Mouse (Mus musculus) adrenal gland, postnatal 10 days (tissue): ENCODE results near the gene Fibp. TPM values are rescaled to one million over a fixed set of nuclear protein-coding genes. Genes with fewer than 3 reads are reported as not detected.

Experiments
- DNase-seq: peaks from one replicate; pipeline ENCODE4 v3.0.0; 2021; ENCODE audit warnings: mixed read lengths
- total RNA-seq, 2 experiments: library from RNA; stranded (reverse); gene quantifications; 2 replicates each; pipeline ENCODE4 v1.2.3; 2021

The Fibp gene
- total RNA-seq, 2 experiments from 2014 or later = 74.9 to 99.3 TPM

DNA sequence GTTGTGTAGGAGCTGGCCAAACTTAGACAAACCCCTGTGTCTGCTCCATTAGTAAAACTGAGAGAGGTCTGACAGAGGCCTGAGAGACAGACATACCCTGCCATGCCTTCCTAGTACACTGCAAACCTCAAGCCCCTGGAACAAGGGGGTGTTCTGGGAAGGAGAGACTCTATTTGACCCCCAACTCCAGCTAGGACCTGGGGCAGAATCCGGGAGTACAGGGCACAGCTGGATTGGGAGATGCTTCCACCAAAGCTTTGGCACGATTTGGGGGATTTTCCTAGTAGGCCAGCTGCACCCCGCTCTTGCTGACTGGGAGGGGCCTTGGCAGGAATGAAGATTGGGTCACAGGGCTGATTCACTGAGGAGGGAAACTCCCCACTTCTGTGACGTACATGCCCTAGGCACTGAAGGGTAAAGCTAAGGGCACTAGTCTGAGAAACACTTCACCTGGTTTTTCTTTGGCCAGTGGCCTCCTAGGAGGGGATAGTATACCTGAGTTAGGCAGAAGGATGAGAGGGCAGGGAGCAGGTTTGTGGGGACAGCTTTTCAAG, 28.4 kb upstream of the Fibp start:
- no peak for DNase-seq

DNA sequence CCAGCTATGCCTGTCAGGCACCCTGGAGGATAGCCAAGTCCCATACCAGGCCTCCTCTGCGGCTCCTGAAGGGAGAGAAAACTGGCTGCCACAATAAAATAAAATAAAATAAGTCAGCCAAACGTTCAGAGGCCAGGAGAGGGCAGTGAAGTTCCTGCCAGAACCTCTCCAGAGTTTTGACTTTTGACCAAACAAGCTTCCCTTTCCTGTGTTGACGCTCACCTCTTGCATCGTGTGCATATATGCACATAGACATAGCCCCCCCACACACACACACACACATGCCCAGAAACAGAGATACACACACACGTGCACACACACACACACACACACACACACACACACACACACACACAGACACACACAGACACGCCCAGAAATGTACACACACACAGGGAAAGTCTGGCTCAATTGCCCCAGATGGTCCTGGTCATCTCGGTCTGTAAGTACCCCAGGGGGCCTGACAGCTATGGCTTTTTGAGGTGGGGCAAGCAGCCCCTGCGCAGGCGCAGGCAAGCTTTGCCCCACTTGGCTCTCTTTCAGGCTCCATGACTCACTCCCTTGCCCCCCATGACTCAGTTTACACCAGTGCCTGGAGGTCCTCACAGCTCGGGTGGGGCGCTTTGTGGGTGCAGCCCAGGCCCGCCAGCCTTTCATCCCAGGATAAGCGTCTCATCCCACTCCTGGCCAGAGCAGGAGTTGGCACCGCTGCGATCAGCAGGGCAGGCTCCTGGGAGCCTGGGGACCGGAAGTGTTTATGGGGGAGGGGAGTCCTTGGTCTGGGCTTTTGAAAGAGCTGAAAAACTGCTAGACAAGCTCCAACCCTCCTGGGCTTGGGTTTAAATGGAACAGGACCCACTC, 27.2 kb upstream of the Fibp start:
- peak; percentile 83 for DNase-seq

DNA sequence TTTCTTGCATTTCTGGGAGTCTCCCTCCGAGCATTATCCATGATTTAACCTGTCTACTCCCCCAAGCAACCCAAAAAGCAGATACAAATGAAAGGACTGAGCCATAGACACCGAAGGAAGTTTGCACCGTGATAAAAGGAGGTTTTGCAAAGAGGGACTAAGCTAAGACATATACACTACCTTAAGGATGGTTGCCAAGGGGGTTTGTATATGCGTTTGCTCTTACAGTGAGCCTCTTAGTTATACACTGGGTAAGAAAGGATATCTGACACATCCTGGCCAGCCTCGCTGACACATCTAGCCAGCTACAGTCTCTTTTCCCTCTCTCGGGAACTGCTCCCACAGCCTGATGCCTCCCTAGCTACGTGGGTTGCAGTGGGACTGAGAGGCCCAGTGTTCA, 26.5 kb upstream of the Fibp start:
- DNase-seq = no peak

DNA sequence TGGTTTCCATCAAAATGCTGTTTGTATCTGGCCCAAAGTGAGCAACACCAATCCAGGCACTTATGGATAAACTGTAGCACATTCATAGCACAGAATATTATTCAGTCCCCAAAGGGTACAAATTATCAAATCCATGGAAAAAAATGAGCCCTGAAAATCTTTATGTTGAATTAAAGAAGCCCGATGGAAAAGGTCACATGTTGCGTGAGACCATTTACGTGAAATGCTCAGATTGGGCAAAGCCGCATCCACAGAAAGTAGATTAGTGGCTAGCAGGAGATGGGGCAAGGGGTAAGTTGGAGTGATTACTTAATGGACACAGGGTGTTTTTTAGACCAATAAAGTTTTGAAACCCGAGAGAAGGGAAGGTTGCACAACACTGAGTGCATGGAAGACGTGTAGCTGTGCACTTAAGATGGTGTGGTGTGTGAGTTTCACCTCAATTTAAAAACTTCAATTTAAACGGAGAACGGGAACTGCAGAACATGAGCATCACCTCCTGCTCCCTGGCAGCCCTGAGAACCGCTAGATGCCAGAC, 16.0 kb upstream of the Fibp start:
- DNase-seq = no peak

DNA sequence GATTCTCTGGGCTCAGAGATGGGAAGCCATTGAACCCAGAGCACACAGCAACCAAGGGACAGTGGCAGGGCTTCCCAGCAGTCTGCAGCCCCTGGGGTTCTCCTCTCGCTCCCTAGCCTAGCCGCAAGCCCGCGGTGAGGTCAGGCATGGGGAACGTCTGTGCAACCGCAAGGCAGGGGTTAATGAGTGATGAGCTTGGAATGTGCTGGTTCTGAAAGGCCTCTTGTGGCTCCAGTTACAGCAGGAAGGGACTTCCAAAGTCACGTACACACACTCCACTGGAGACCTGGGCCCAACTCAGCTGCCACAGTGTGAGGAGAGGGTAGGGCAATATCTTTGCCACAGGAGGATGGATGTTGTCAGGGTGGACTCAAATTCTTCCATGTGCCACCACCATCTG, 15.5 kb upstream of the Fibp start:
- DNase-seq = no peak

DNA sequence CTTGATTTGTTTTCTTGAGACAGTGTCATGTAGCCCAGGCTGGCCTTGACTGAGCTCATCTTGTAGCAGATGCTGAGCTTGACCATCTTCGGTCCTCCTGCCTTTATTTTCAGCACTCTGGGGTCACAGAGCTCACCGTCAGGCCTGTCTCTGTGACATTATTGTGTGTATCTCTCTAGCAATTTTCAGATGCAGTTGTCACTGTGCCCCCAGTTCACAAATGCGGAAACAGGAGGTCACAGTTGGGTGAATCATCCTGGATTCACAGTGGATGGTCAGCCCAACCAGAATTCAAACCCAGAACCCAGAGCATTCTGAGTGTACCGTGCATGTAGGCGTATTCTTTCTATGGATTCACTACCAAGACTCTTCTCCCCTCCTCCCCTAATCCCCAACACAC, 14.7 kb upstream of the Fibp start:
- no peak for DNase-seq

DNA sequence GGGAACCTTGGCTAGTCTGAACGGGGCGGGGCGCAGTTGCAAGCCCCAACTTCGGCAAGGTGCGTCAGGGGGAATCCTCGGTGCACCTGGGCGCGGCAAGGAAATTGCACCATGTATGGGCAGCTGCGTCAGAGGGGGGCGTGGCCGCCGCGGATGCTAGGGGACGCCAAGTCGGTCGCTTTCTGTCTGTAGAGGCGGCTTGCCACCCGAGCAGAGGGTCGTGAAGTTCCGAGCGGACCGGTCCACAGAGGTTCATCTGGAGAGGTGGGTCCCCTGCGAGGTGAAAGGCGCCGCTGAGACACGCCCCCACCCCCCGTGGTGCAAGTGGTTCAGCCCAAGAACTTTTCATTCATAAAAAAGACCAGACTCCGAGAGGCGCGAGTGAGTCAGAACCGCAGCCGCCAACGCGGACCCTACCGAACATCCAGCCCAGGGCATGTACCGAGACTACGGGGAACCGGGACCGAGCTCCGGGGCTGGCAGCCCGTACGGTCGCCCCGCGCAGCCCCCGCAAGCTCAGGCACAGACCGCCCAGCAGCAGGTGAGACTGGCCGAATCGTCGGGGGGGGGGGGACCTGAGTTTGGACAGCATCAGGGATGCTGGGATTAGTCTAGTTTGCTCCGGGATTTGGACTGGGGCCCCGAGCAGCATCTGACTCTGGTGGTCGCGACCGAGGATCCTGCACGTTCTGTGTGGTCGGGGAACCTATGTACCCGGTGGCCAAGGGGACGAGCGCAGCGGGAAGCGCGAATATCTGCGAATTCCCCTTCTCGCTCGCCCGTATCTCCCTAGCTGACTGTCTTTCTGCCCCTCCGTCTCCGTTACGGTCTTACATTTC, 12.7 kb upstream of the Fibp start, which contains the start of gene Fosl1:
Gene Fosl1, plus strand, starts transcription at position 33 of the 839 bp plus-strand sequence.
- DNase-seq = peak; percentile 82

DNA sequence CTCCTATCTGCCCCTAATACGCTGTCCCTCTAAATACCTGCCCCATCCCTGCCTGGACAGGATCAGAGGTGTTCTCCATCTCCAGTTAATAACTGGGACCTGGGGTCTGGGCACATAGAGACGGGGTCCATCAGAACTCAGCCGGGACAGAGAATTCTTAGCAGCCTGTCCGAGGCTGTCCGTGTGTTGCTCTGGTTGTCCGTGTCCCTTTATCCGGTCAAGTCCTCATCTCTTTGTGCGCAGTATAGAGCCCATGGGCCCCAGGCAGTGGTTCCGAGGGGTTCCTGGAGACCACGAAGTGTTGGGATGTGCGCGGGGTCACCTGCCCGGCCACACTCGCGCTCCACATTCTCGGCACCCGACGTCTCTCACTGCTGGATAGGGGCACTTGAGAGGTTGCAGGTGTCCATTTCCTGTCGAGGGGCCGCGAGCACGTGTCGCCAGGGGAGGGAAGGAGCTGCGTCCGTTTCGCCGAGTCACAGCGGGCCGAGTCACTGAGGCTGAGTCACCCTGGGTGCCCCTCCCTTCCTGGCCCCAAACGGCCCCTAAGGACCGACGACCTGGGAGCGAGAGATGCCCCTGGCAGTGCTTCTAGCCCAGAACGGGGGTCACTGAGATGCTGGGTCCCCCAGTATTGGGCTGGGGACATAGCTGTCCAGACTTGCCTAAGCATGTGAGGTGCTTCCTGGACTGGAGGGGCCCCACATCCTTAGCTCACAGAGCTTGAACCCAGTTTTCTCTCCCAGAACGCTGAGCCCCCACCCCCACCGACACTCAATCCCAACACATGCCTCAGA, 11.9 kb upstream of the Fibp start:
- DNase-seq = peak; percentile 36

DNA sequence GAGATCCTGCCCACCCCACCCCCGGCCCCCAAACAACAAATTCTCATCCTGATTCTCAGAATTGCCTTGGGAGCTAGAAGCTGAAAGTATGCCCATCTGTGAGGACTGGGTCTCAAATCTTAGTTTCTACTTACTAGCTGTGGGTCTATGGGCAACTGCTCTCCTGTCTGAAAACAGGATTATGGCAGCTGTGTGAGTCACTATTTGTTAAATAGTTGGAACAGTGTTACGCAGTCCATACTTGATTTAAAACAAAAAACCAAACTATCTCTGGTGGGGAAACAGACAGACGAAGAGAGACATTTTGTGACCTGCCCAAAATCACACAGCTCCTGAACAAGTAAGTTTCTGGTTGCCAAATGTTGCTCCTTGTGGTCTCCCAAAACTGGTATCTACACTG, 10.7 kb upstream of the Fibp start:
- no peak for DNase-seq

DNA sequence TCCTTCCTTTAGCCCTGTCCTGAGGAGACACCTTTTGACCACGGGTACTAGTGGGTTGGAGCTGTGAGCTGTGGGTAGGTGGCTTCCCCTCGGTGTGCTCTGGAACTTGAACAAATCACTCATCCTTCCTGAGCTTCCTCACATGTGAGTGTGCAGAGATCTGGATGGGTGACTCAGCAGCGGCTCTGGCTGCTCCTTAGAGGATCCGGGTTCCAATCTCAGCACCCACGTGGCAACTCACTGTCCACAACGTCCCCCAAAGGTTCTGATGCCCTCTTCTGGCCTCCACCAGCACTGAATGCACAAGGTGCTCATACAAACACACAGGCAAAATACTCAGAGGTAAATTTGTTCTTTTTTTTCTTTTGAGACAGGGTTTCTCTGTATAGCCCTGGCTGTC, 8.6 kb upstream of the Fibp start:
- no peak for DNase-seq

DNA sequence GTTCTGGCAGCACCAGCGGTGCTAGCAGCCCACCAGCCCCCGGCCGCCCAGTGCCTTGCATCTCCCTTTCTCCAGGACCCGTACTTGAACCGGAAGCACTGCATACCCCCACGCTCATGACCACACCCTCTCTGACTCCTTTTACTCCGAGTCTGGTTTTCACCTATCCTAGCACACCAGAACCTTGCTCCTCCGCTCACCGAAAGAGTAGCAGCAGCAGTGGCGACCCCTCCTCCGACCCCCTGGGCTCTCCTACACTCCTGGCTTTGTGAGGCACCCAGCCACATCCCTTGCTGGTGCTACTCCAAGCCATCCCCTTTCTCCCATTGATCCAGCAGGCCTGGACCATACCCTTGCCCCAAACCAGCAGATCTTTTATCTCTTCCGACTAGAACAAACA, 5.4 kb upstream of the Fibp start:
- no peak for DNase-seq

DNA sequence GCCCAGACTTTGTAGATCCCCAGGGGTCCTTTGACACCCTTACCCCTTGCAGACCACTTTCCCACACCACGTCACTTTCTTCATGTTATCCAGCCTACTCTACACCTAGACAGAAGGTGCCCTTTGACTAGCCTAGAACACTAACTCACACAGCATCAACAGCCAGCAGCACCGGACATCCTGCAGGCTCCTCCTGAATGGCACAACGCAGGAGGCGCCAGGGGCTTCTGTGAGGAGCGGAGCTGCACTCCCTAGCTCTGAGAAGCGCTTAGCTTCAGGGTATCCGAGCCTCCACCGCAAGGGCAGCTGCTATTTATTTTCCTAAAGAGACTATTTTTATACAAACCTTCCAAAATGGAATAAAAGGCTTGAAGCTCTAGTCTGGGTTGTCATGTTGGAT, 4.8 kb upstream of the Fibp start:
- no peak for DNase-seq

DNA sequence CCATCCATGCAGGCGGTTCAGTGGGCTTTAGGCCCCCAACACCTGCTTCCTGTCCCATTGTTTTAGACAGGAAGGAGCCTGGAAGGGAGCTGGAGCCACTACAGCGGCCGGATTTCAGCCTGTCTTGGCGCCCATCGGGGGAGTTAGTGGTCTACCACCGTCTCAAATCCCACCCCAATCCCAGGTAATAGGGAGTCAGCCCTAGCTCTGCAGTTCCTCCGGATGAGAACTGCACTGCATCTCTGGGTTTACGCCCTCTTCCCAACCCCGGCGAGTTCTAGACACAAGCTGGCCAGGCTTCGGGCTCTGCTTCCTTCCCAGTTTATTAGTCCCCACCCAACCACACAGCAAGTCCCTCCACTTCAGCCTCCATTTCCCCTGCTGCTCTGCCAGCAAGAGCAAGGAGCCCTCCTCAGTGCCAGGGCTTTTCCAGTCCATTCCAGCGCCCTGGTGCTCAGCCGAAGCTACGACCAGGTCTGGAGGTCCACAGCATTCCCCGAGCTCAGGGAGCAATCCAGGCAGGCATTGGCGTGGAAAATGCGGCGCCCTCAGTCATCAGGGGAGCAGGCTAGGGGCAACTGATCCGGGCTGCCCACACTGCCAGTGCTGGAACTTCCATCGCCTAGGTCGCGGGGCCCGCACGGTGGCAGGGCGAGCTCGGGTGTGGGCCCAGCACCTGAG, 4.0 kb upstream of the Fibp start:
- DNase-seq = peak; percentile 42

DNA sequence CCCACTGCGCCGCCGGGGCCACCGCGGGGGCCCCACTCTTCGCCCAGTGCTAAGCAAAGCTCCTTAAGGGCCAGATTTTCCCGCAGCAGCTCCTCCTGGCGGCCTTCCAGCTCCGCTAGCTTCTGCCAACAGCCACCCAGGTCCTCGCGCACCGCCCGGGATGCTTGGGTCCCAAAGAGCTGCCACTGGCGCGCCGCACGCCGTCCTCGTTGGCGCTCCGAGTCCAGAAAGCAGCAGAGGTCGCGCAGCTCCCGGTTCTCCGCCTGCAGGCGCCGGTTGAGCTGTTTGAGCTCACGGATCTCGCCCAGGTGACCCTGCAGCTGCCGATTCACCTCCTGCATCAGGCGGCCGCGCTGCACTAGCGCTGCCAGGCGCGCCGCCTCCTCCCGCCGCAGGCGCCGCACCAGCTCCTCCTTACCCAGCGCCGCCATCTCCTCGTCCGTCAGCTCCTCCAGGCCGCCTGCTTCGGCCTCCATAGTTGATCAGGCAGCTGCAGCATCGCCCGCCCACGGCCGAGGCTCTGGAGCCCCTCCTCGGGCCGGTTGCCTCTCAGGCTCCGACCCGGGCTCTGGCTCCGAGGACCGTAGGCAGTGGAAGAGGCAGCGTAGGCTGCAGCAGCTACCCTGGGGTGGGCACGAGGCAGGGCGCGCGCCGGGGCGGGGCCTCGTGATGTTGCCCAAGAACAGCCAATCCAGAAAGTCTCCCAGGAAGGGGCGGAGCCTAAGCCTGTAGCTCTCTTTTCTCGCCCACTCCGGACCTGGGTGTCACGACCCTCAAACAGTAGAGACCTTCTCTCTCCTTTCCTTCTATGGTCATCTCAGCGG, 3.3 kb upstream of the Fibp start:
- DNase-seq = peak; percentile 97

DNA sequence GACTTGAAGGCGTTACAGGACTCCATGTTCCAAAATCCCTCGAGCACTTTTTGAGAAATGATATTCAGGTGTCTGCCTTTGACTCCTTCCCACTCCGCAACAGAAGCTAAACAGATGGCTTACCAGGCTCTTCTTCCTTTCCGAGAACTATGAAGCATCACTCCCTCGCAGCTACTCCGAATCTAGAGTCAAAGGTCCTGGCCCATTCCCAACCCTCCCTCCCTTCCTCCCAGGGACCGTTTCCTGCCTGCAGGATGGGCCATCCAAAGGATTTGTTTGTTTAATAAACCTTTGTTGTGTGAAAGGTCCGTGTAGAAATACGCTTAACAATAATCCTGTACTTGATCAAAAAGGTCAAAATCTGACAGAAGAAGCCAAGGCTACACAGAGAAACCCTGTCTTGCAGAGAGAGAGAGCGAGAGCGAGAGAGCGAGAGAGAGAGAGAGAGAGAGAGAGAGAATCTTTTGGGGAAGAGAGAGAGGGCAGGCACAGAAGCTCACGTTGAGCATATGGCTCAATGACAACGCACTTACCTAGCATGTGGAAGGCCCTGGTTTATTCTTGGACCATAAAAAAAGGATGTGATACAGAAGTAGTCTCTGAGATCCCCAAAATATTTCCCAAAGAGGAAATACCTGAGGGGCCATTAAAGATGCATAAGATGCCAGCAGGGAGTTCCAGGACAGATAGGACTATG, 2.5 kb upstream of the Fibp start, which contains the start of gene Ccdc85b:
Gene Ccdc85b, minus strand, starts transcription at position 149 of the 697 bp plus-strand sequence.
- peak; percentile 46 for DNase-seq

DNA sequence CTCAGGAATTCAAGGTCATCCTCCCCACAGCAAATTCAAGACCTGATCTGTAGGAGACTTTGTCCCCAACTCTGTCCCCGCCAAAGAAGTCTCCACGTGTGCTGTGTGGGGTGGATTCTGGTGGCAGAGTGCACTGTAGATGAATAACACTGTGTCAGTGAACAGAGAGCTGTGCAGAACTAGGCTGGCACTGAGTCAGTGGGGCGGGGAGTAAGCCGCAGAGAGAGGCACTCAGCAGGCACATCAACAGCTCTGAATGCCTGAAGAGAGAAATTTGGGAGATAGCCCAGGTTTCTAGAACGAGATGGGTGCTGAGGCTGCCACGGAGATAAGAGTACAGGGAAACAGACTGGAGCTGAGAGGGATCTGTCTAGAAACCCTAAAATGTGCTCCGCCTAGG, 1.4 kb upstream of the Fibp start:
- no peak for DNase-seq

DNA sequence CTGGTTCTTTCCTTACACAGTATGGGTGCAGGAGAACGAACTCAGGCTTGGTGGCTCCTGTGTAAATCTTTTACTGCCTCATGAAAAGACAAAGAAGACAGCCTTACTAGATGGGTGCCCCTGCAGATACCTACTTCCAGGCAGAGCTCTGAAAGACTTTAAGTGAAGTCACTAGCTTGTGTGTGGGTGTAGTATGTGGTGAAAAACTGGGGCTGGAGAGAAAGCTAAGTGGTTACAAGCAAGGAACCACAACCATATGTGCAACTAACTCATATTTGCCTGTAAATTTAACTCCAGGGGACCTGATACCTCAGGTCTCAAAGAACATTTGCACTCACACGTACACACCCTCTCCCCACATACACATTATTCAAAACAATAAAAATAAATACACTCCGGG, 519 bp upstream of the Fibp start:
- no peak for DNase-seq

DNA sequence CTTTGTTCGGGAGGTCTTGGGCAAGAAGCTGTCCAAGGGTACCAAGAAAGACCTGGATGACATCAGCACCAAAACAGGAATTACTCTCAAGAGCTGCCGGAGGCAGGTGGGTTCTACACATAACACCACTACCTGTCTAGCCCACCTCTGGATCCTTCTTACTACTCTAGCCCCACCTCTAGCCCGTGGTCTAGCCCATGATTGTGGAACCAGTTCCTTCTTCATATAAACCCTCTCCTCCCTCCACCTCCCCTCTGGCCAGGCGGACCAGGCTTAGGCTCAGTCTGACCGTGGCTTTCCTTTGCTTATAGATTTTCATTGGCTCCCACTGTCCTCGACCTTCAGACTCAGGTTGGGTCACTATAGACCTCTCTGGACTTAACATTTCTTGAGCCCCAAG, 996 bp downstream of the Fibp start:
- DNase-seq = no peak

DNA sequence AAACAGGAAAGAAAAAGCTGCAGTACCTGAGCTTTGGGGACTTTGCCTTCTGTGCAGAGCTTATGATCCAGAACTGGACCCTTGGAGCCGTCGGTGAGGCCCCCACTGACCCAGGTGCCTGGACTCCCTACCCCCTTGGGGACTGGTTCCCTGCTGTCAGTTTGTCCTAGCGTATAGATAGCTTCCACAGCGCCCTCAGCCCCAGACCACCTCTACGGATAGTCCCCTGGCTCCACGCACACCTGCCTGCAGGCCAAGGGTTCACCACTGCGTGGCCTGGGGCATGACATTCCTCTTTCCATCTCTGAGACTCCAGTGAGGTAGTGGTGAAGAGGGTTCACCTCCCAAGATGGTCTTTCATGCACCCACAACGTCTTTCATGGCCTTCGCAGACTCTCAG, 2.8 kb downstream of the Fibp start:
- DNase-seq = no peak
